Mouse (Mus musculus): Measurements from ENCODE around the gene Sec13.

DNA sequence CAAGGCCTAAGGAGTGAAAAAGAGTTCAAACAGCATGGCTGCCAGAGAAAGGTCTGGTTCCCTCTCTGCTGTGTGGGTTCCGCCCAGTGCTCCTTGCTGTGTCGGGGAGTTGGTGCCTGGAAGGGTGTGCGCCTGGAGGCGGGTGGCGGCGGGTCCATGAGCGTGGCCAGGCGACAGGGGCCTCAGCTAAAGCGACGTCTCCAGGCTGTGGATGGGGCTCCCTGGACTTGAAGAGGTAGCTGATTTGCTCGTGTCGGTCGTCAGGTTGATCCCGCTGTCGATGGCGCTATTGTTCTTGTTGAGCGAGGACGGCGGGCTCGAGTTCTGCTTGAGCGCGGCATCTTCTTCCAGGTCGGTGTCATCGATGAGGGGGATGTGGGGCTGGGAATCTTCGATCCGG is 7.8 kb upstream of the Sec13 start:
- TF ChIP-seq GATA1 (IDR thresholded peaks at IDR 0.05; ENCODE audit: borderline replicate concordance, low read length) (no peak), FLI1 (IDR thresholded peaks at IDR 0.05; ENCODE audit: low read length) (no peak)

Data from megakaryocyte, embryonic 14.5 days (primary cell).